Mouse (Mus musculus) urinary bladder, adult 18-20 months (tissue): ENCODE results near the gene Iba57.
"Not testable (repeated sequence)": the region's sequence is repeated elsewhere in the genome, so short reads cannot be mapped to it uniquely, and the experiment has no call there.

Source experiments
- DNase-seq, 2 experiments: peaks; one replicate each; pipeline ENCODE4 v3.0.0; 2022; ENCODE audit warnings: low spot score in 2 of 2, mixed read lengths in 2 of 2

Iba57 gene

GRCm38 (mm10) chr11:59163255-59164236 lies at the start of gene Iba57:
TSS of gene Iba57 (minus strand) at chr11:59163739.
- peak; percentile 95 to 98 for DNase-seq

- DNase-seq: no peak
Observed at GRCm38 (mm10) chr11:59212892-59213494, 49.5 kb upstream of the Iba57 start.

DNA sequence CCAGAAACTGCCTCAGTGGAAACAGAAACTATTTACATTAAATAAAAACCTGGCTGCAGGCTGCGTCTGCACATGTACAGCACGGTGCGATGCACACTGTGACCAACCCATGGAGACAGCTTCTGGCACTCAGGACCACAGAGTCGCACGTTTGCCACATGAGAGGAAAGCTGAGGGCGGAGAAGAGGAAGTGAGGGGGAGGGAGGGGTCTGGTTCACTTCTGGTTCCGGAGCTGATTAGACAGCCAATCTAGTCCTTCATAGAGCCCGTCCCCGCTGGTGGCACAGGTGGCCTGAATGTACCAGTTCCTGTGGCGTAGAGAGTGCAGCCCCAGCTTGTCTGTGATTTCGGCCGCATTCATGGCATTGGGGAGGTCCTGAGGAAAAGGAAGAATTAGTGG lies 48.8 kb upstream of the Iba57 start:
- not testable (repeated sequence) for DNase-seq

DNA sequence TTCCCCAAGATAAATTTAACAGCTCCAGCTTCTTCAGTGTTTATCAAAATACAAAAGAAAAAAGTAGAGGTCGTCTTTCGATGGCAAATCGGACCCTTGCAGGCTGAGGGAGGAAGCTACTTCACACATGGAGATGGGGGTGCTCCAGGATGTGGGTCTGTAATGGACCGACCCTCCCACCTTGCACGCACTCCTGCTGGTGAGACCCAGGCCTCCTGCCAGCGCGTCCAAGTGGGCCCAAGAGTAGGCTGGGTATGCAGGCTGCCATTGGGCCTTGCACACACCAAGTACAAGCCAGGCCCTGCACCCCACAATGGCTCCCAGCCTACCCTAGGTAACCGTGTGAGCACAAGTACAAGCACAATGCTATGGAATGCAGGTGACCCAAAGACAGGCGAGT lies 48.0 kb upstream of the Iba57 start:
- not testable (repeated sequence) for DNase-seq

DNA sequence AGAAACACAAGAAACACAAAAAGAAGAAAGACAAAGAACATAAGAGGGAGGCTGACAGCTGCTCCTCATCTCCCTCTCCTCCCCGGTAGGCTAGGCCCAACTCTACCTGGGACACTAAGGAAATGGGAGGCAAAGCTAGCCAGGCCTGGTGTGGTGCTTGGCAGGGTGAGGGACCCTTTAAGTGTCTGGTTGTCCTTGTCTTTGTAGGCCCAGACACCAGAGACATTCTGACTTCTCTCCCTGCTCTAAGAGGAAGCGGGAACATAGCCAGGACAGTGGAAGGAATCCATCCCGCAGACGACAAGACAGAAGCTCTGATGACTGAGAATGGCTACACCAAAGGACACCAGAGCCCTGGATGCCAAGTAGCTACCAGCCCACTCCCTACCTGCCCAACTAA lies 46.5 kb upstream of the Iba57 start:
- DNase-seq: no peak

DNA sequence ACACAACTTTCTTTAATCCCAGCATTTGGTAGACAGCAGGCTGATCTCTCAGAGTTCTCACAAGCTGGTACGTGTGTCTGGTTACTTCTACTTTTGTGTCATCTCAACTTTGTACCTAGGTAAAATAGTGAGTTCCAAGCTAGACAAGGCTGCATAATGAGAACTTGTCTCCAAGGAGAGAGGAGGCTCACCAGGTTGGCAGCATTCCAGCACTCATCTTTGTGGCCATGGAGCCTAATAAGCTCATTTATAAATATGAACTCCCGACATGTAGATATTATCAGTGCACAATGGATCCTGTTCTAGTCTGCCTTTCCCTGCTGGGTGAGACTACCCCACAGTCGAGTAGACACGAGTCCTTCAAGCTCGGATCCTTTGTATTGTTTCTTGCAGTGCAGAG lies 46.0 kb upstream of the Iba57 start:
- DNase-seq: no peak

GRCm38 (mm10) chr11:59209003-59209441 lies 45.5 kb upstream of the Iba57 start:
- peak; percentile 50 to 61 for DNase-seq

DNA sequence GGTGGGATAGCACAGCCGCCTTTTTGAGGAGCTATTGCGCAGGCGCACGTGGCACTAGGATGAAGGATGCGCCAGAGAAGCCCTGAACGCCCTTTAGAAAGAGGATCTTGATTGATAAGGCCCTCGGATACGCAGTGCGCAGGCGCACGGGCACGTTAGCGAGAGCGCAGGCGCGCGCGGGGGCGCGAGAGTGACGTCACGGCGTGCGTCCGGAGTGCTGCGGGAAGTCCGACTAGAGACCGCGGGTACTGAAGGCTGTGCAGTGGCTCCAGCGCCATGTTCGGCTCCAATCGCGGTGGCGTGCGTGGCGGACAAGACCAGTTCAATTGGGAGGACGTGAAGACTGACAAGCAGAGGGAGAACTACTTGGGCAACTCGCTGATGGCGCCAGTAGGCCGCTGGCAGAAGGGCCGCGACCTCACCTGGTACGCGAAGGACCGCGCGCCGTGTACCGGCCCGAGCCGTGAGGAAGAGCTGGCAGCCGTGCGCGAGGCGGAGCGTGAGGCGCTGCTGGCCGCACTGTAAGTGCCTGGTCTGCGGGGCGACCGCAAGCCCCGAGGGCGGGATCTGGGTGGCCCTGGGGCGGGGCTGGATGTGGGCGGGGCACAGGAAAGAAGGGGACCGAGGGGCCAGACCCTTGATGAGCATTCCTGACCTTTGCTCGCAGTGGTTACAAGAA lies 44.8 kb upstream of the Iba57 start, which contains the start of gene 2310033P09Rik:
Gene 2310033P09Rik, plus strand, starts transcription at position 169 of the 679 bp plus-strand sequence.
- DNase-seq: peak; percentile 86 to 88

DNA sequence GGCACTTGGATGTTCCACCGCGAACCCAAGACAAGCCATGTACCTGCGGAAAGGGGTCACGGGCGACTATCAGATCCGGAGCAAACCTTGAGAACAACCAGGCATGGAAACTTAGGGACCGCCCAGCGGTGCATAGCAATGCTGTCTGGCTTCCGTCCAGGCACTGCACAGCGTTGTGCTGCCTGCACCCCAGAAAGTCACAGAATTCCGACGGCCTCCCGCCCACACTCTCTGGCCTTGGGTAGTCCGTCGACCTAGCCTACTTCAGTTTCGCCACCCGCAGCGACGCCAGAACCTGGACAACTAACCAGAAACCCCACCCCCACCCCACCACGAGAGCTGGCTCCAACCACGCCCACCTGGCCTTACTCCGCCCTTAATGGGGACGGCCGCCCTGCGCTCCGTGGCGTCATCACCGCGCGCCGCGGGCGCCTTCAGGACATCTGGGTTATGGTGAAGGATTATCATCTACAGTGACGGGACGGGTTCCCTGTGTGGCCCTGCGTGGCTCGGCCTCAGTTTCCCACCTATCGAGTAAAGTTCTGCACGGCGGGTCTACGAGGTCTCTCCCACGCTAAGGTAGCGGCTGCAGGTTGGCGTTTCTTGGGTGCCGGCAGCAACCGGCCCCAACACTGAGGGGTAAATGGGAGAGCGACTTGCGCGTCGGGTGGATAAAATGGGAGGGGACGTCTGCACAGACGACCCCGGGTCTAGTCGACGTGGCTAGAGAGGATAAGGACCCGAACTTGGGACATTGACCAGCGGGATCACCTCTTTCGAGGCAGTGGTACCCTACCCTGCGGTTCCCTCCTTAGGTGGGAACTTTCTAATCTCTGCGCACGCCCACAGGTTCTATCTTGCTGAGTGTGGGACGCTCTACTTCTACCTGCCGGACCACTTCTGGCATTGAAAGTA lies 38.8 kb upstream of the Iba57 start, which contains the start of gene Mrpl55:
Gene Mrpl55, plus strand, starts transcription at position 406 of the 915 bp plus-strand sequence.
- peak; percentile 87 to 91 for DNase-seq

GRCm38 (mm10) chr11:59201216-59202002 lies 37.9 kb upstream of the Iba57 start:
- DNase-seq: no peak

DNA sequence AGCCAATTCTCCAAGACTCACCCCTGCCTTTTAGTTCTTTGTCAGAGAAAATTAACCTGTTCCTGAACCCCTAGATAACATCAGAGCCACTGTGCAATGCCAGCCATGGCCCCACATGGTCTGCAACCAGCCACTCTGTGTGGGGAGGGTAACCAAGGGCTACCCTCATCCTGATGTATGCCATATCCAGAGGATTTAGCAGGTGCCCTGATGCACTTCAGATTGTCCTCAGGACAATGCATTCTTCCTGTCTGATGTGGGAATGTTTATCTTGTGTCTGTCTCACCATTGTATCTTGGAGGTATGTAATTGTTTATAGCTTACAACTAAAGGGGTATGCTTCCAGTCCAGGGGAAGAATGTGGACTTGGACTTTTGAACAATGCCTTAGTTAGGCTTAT lies 32.7 kb upstream of the Iba57 start:
- DNase-seq: no peak

- no peak for DNase-seq
Observed at GRCm38 (mm10) chr11:59192059-59192386, 28.5 kb upstream of the Iba57 start, which contains the start of gene Guk1. TSS of gene Guk1 (minus strand) at chr11:59192212.

DNA sequence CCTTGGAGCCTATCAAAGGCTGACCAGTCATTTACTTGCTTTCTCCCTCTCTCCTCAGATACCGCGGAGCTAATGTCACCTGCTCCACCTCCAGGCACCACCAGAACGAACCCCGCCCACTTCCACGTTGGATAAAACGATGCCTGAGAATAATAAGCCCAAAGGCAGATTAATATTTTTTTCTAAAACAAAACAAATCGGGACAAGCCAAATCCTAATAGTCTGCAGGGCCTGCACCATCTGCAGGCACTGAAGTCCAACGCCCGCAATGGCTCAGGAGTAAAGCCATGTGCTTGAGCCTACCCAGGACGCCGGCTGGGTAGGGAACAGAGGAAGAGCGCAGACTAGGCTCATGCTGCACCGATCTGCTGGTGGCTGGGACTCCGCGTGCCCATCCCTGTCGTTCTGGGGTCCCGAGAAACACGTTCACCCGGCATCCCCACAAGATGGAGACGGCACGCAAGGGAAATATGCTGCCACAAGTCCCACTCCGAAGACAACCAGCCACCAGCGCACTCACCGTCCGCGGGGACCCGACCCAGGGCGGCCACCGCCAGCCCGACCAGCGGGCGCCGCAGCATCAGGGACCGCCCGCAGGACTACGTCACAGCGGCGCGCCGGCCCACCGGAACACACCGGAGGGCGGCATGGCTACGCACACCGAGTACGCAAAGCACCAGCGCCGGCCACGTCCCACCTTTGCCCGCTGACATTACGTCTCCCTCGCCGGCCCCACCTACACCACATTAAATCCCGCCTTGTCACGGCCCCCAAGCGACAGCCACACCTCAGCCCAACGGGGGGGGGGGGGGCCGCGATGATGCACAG lies 27.9 kb upstream of the Iba57 start:
- peak; percentile 84 to 86 for DNase-seq

- no peak for DNase-seq
Observed at GRCm38 (mm10) chr11:59187706-59188105, 24.2 kb upstream of the Iba57 start.

DNA sequence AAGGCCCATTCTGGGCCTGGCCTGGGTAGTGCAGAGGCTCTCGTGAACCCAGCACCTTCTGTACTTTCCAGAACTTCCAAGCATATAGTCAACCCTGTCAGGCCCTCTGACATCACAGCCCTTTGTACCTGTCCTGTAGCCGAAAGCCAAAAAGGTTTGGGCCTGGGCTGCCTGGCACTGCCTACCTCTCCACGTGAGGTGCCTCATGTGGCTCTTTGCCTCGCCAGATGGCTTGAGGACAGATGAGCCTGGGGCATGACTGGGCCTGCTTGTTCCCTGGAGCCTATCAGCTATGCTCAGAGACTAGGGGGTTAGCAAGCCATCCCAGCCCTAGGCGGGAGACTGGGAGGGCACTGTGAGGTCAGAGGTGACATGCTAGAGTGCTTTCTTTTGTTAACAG lies 22.0 kb upstream of the Iba57 start:
- no peak for DNase-seq

GRCm38 (mm10) chr11:59183821-59184220 lies 20.3 kb upstream of the Iba57 start:
- peak in 1 of 2 experiments; percentile 37 for DNase-seq

GRCm38 (mm10) chr11:59182864-59183331 lies 19.4 kb upstream of the Iba57 start, which contains the start of gene Gjc2:
TSS of gene Gjc2 (minus strand) at chr11:59183213.
- DNase-seq: peak in 1 of 2 experiments; percentile 62

GRCm38 (mm10) chr11:59176921-59177320 lies 13.4 kb upstream of the Iba57 start:
- no peak for DNase-seq

GRCm38 (mm10) chr11:59176475-59176874 lies 12.9 kb upstream of the Iba57 start:
- no peak for DNase-seq
